Comparison of ENCODE assay signal across 8 mouse cellular contexts in genomic region chr6:128089770-128090702, GRCm38 (mm10). TPM values are rescaled to one million over a fixed set of nuclear protein-coding genes. Genes with fewer than 3 reads are reported as not detected.
A peak's percentile ranks its signal among the peaks of the same experiment; 100 is the strongest.
DNase-seq lines count a peak whose midpoint lies in the region; ATAC-seq and TF ChIP-seq lines count a peak whose summit lies in the region.

No protein-coding gene starts in this region.

- H3K4me1 ChIP-seq in forebrain, postnatal 0 days (ENCODE audit: insufficient read depth) = peaks cover 5% of the 10 kb centered on the region; the same call in 1 of the 2 replicates
- H3K4me1 ChIP-seq in hindbrain, embryonic 14.5 days (replicated peaks; ENCODE audit: control insufficient read depth, insufficient read depth, low read length) = peaks cover 5% of the 10 kb centered on the region
- peaks cover 77% of the 10 kb centered on the region for H3K4me1 ChIP-seq in limb, embryonic 15.5 days
- H3K4me1 ChIP-seq in stomach, postnatal 0 days (replicated peaks; ENCODE audit: control insufficient read depth, insufficient read depth) = peaks cover 4% of the 10 kb centered on the region

- no peak overlapping the region for H3K4me3 ChIP-seq in forebrain, postnatal 0 days (ENCODE audit: low read depth, low read length)
- H3K4me3 ChIP-seq in hindbrain, embryonic 14.5 days (replicated peaks; ENCODE audit: low read length) = no peak overlapping the region
- no peak overlapping the region for H3K4me3 ChIP-seq in limb, embryonic 15.5 days
- no peak overlapping the region for H3K4me3 ChIP-seq in stomach, postnatal 0 days (ENCODE audit: low read depth, low read length)

- no peak for TF ChIP-seq EP300 in stomach, postnatal 0 days (optimal IDR thresholded peaks at IDR 0.05)

- no peak overlapping the region for H3K4me2 ChIP-seq in forebrain, postnatal 0 days (ENCODE audit: low read depth)
- no peak overlapping the region for H3K4me2 ChIP-seq in hindbrain, embryonic 14.5 days (replicated peaks)
- H3K4me2 ChIP-seq in limb, embryonic 15.5 days = no peak overlapping the region
- H3K4me2 ChIP-seq in stomach, postnatal 0 days (replicated peaks; ENCODE audit: low read depth) = no peak overlapping the region

- WGBS in forebrain, postnatal 0 days = 71% methylated on average over 13 of the region's 13 CpGs
- 76% methylated on average over 13 of the region's 13 CpGs for WGBS in hindbrain, embryonic 14.5 days
- 49% methylated on average over 13 of the region's 13 CpGs for WGBS in limb, embryonic 15.5 days
- 59% methylated on average over 13 of the region's 13 CpGs for WGBS in stomach, postnatal 0 days

- TF ChIP-seq CTCF in forebrain, postnatal 0 days (IDR thresholded peaks at IDR 0.05; ENCODE audit: low read depth) = no peak
- TF ChIP-seq CTCF in stomach, postnatal 0 days (IDR thresholded peaks at IDR 0.05; ENCODE audit: low read depth) = peak; percentile 21; the same call in 1 of the 2 replicates

- no peaks in the 10 kb centered on the region for H3K9me3 ChIP-seq in forebrain, postnatal 0 days (ENCODE audit: low read length)
- H3K9me3 ChIP-seq in hindbrain, embryonic 14.5 days (ENCODE audit: control insufficient read depth, low read length) = no peaks in the 10 kb centered on the region
- H3K9me3 ChIP-seq in limb, embryonic 15.5 days = no peaks in the 10 kb centered on the region
- H3K9me3 ChIP-seq in stomach, postnatal 0 days (ENCODE audit: control insufficient read depth, low read length) = no peaks in the 10 kb centered on the region

- DNase-seq in cerebellum, adult 18-20 months = peak; percentile 11 to 48
- peak; percentile 60 for DNase-seq in 3T3-L1 (ENCODE audit: low read depth, low spot score)
- peak; percentile 77 for DNase-seq in forebrain, postnatal 0 days
- peak; percentile 34 for DNase-seq in hindbrain, embryonic 14.5 days (ENCODE audit: low spot score)
- peak; percentile 44 for DNase-seq in stomach, postnatal 0 days (ENCODE audit: low spot score)

- no peaks in the 10 kb centered on the region for H3K36me3 ChIP-seq in forebrain, postnatal 0 days (ENCODE audit: insufficient read depth)
- H3K36me3 ChIP-seq in hindbrain, embryonic 14.5 days (replicated peaks; ENCODE audit: control insufficient read depth, insufficient read depth) = no peaks in the 10 kb centered on the region
- no peaks in the 10 kb centered on the region for H3K36me3 ChIP-seq in limb, embryonic 15.5 days
- H3K36me3 ChIP-seq in stomach, postnatal 0 days (ENCODE audit: control insufficient read depth, insufficient read depth, low read length) = no peaks in the 10 kb centered on the region

- ATAC-seq in cerebellum, adult (ENCODE audit: insufficient number of reproducible peaks, low FRiP score, low TSS enrichment) = no peak
- ATAC-seq in forebrain, postnatal 0 days = peak; percentile 18; the same call in 1 of the 2 replicates
- ATAC-seq in hindbrain, embryonic 14.5 days (ENCODE audit: low FRiP score) = 0 out of 2 replicates have a peak, but pooled peaks have one; percentile 19
- ATAC-seq in limb, embryonic 15.5 days (ENCODE audit: insufficient number of reproducible peaks, low FRiP score, low TSS enrichment, low read depth) = peak; percentile 74
- peak; percentile 39; the same call in 1 of the 2 replicates for ATAC-seq in stomach, postnatal 0 days (ENCODE audit: low FRiP score, low TSS enrichment)
- ATAC-seq in monocyte, adult 5-6 weeks (replicated peaks; ENCODE audit: insufficient number of reproducible peaks, low FRiP score, low TSS enrichment, poor library complexity, severe bottlenecking) = no peak

- no peak overlapping the region for H3K9ac ChIP-seq in forebrain, postnatal 0 days
- no peak overlapping the region for H3K9ac ChIP-seq in hindbrain, embryonic 14.5 days
- H3K9ac ChIP-seq in limb, embryonic 15.5 days = no peak overlapping the region
- H3K9ac ChIP-seq in stomach, postnatal 0 days (ENCODE audit: low read length) = no peak overlapping the region; the same call in 1 of the 2 replicates

- no peak overlapping the region for H3K27ac ChIP-seq in forebrain, postnatal 0 days (ENCODE audit: low read depth, low read length)
- 0 out of 2 replicates have a peak overlapping the region, but pooled peaks have one; percentile 27 for H3K27ac ChIP-seq in hindbrain, embryonic 14.5 days
- peak overlapping the region; percentile 89 for H3K27ac ChIP-seq in limb, embryonic 15.5 days
- H3K27ac ChIP-seq in stomach, postnatal 0 days (replicated peaks) = 0 out of 2 replicates have a peak overlapping the region, but pooled peaks have one; percentile 18

- H3K27me3 ChIP-seq in forebrain, postnatal 0 days (ENCODE audit: insufficient read depth, low read length) = no peaks in the 10 kb centered on the region
- H3K27me3 ChIP-seq in hindbrain, embryonic 14.5 days (ENCODE audit: control insufficient read depth, insufficient read depth, low read length) = no peaks in the 10 kb centered on the region
- no peaks in the 10 kb centered on the region for H3K27me3 ChIP-seq in limb, embryonic 15.5 days
- H3K27me3 ChIP-seq in stomach, postnatal 0 days (ENCODE audit: control insufficient read depth, insufficient read depth, low read length) = no peaks in the 10 kb centered on the region

RNA-seq across cellular contexts. Expression of gene Tspan9, which starts 53.4 kb away (rescaled TPM):
- 140 and 150 TPM in 2 replicates for total RNA-seq in forebrain, postnatal 0 days (2014; rRNA removed)
- 52.7 and 63.9 TPM in 2 replicates for polyA plus RNA-seq in forebrain, postnatal 0 days (2015; fragmentation: Nextera tagmentation; extraction: Ambion mirVana)
- polyA plus RNA-seq in hindbrain, embryonic 14.5 days (2014; fragmentation: Nextera tagmentation; extraction: Ambion mirVana) = 41.3 and 43.4 TPM in 2 replicates
- polyA plus RNA-seq in limb, embryonic 15.5 days (2015; fragmentation: Nextera tagmentation; extraction: Ambion mirVana) = 140 and 141 TPM in 2 replicates
- 77.3 and 85.9 TPM in 2 replicates for polyA plus RNA-seq in stomach, postnatal 0 days (2015; fragmentation: Nextera tagmentation; extraction: Ambion mirVana)
- total RNA-seq in monocyte, adult 5-6 weeks (2017) = 0.67 to 5.3 TPM (median 3.0 TPM) in 3 replicates

Comparison
In these comparisons a context has a peak if more than half of its experiments do, and no peak if none do; other contexts are left out.
1. ATAC-seq: peak in forebrain, postnatal 0 days (single experiment), hindbrain, embryonic 14.5 days (single experiment), limb, embryonic 15.5 days (single experiment) and stomach, postnatal 0 days (single experiment); none in cerebellum, adult (single experiment) and monocyte, adult 5-6 weeks (single experiment).
2. Peak in every context shown above with its lines, with median percentiles within 50 percentile points of each other: DNase-seq.